Mouse (Mus musculus) embryonic facial prominence, embryonic 10.5 days (tissue): Measurements from ENCODE around the gene Zfp740. TPM values are rescaled to one million over a fixed set of nuclear protein-coding genes. Genes with fewer than 3 reads are reported as not detected.
A peak's percentile ranks its signal among the peaks of the same experiment; 100 is the strongest.

Experiments
- DNase-seq: peaks from one replicate; pipeline ENCODE4 v3.0.0-alpha.2; 2017; ENCODE audit warnings: low spot score
- H3K27ac ChIP-seq: fragments of 300-500 bp; sonication (generic); replicated peaks from 2 replicates; pipeline ENCODE4 v1.5.1; 2016; ENCODE audit warnings: mild to moderate bottlenecking
- H3K27me3 ChIP-seq: fragments of 300-500 bp; sonication (generic); replicated peaks from 2 replicates; pipeline ENCODE4 v1.6.1; 2016; ENCODE audit warnings: low read depth, mild to moderate bottlenecking; ENCODE audit not compliant: poor library complexity, severe bottlenecking
- H3K36me3 ChIP-seq: fragments of 300-500 bp; sonication (generic); replicated peaks from 2 replicates; pipeline ENCODE4 v1.6.1; 2016; ENCODE audit warnings: mild to moderate bottlenecking, moderate library complexity
- H3K4me1 ChIP-seq: fragments of 300-500 bp; sonication (generic); 2 replicates; pipeline ENCODE4 v1.6.1; 2016
- H3K4me3 ChIP-seq: fragments of 300-500 bp; sonication (generic); 2 replicates; pipeline ENCODE4 v1.5.1; 2016; ENCODE audit warnings: mild to moderate bottlenecking, moderate library complexity
- H3K9me3 ChIP-seq: fragments of 300-500 bp; sonication (generic); 2 replicates; pipeline ENCODE4 v1.6.1; 2016; ENCODE audit warnings: mild to moderate bottlenecking
- WGBS: fragments of 180-500 bp; shearing (Covaris S2); methylation state at CpG from one replicate; pipeline ENCODE4 v1.1.7; 2016; 5-methylcytosine and 5-hydroxymethylcytosine counted together
- polyA plus RNA-seq: library from polyadenylated mRNA; unstranded; fragments of >200 nt; fragmentation: Nextera tagmentation; extraction: Ambion mirVana; gene quantifications from 2 replicates; pipeline ENCODE4 v1.2.1, GENCODE M21; 2016

Zfp740 gene
- polyA plus RNA-seq, 1 experiment from 2014 or later: 79.3 TPM

GRCm38 (mm10) chr15:102177417-102177816, 25.6 kb upstream of the Zfp740 start:
- no peaks in the 10 kb centered on the region for H3K27me3 ChIP-seq
- no peak overlapping the region for H3K27ac ChIP-seq
- peaks cover 43% of the 10 kb centered on the region for H3K36me3 ChIP-seq
- DNase-seq: no peak
- no peak overlapping the region for H3K4me3 ChIP-seq
- 84% methylated on average over 8 of the region's 8 CpGs for WGBS
- H3K9me3 ChIP-seq: no peaks in the 10 kb centered on the region
- peaks cover 4% of the 10 kb centered on the region; the same call in 1 of the 2 replicates for H3K4me1 ChIP-seq

- Histone ChIP-seq H3K36me3 (peaks cover 47% of the 10 kb centered on the region), H3K4me1 (peaks cover 7% of the 10 kb centered on the region), H3K27me3 (no peaks in the 10 kb centered on the region), H3K9me3 (no peaks in the 10 kb centered on the region), H3K4me3 (no peak overlapping the region), H3K27ac (peak overlapping the region; percentile 40; the same call in 1 of the 2 replicates)
- 15% methylated on average over 6 of the region's 6 CpGs for WGBS
- peak; percentile 74 for DNase-seq
Measured at GRCm38 (mm10) chr15:102178279-102178678, 24.8 kb upstream of the Zfp740 start.

GRCm38 (mm10) chr15:102179106-102179505, 23.9 kb upstream of the Zfp740 start:
- Histone ChIP-seq H3K36me3 (peaks cover 55% of the 10 kb centered on the region), H3K27ac (peak overlapping the region; percentile 40; the same call in 1 of the 2 replicates), H3K4me3 (no peak overlapping the region), H3K4me1 (peaks cover 9% of the 10 kb centered on the region), H3K9me3 (no peaks in the 10 kb centered on the region), H3K27me3 (no peaks in the 10 kb centered on the region)
- WGBS: 79% methylated on average over 9 of the region's 9 CpGs
- no peak for DNase-seq

DNA sequence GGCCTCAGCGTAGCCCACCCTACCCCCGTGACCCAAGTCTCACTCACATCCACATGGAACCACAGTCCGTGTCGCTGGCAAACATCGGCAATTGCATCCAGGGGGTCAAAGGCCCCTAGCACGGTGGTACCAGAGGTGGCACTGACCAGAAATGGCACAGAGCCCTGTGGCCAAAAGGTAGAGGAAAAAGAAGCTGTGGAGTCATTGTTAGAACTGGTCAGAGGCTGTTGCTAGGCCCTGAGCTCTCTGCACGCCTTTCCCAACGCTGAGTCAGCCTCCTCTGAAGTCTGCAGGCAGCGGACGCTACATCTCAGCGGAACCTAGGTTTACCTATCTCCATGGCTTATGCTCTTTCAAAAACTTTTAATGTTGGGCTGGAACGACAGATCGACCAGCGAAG, 23.1 kb upstream of the Zfp740 start:
- Histone ChIP-seq H3K4me1 (peaks cover 9% of the 10 kb centered on the region), H3K9me3 (no peaks in the 10 kb centered on the region), H3K4me3 (no peak overlapping the region), H3K27ac (no peak overlapping the region), H3K36me3 (peaks cover 61% of the 10 kb centered on the region), H3K27me3 (no peaks in the 10 kb centered on the region)
- 91% methylated on average over 14 of the region's 14 CpGs for WGBS
- DNase-seq: no peak

DNA sequence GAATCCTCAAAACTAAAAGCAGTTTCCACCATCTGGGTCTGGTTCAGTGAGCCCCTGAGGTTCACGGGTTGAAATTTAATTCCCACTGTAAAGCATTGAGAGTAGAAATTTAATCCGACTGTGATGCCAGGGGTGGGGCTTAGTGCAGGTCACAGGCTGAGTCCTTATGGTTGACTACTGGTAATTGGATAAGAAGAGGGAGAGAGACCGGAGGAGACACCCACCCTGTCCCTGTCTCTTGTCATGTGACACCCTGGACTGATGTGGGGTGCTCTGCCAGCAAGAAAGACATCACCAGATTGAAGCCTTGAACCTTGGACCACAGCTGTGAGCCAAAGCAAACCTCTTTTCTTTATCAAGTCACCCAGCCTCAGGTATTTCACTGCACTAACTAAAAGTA, 20.0 kb upstream of the Zfp740 start:
- Histone ChIP-seq H3K9me3 (no peaks in the 10 kb centered on the region), H3K4me3 (no peak overlapping the region), H3K36me3 (peaks cover 72% of the 10 kb centered on the region), H3K27ac (no peak overlapping the region), H3K27me3 (no peaks in the 10 kb centered on the region), H3K4me1 (peaks cover 22% of the 10 kb centered on the region)
- 67% methylated on average over 3 of the region's 3 CpGs for WGBS
- no peak for DNase-seq

DNA sequence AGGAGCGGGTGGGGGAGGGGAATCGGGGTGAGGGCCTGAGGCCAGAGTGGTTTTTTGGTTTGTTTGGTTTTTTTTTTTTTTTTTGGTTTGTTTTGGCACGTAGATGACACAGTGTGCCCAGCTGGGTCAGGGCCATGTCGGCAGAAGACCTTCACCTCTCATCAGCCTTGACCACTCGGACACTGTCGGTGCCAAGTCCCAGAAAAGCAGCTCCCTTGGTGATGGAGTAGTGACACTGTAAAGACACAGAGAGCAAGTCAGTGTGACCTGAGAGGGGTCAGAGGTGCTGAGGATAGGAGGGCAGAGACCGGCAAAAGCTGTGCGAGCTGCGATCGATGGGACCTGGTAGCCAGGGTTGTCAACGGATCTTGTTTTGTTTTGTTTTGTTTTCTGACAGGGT, 16.8 kb upstream of the Zfp740 start:
- 76% methylated on average over 11 of the region's 11 CpGs for WGBS
- DNase-seq: no peak
- no peaks in the 10 kb centered on the region for H3K9me3 ChIP-seq
- peaks cover 59% of the 10 kb centered on the region for H3K36me3 ChIP-seq
- H3K4me3 ChIP-seq: no peak overlapping the region
- no peak overlapping the region for H3K27ac ChIP-seq
- H3K4me1 ChIP-seq: peaks cover 24% of the 10 kb centered on the region
- H3K27me3 ChIP-seq: no peaks in the 10 kb centered on the region

GRCm38 (mm10) chr15:102188096-102188495, 15.0 kb upstream of the Zfp740 start:
- Histone ChIP-seq H3K36me3 (peaks cover 55% of the 10 kb centered on the region), H3K27ac (peak overlapping the region; percentile 59), H3K9me3 (no peaks in the 10 kb centered on the region), H3K27me3 (no peaks in the 10 kb centered on the region), H3K4me1 (peaks cover 41% of the 10 kb centered on the region), H3K4me3 (no peak overlapping the region)
- 88% methylated on average over 10 of the region's 10 CpGs for WGBS
- no peak for DNase-seq

- Histone ChIP-seq H3K27me3 (no peaks in the 10 kb centered on the region), H3K4me1 (peaks cover 37% of the 10 kb centered on the region), H3K9me3 (no peaks in the 10 kb centered on the region), H3K36me3 (peaks cover 47% of the 10 kb centered on the region), H3K27ac (0 out of 2 replicates have a peak overlapping the region, but pooled peaks have one; percentile 59), H3K4me3 (no peak overlapping the region)
- 71% methylated on average over 6 of the region's 6 CpGs for WGBS
- no peak for DNase-seq
Measured at GRCm38 (mm10) chr15:102188883-102189282, 14.2 kb upstream of the Zfp740 start.

DNA sequence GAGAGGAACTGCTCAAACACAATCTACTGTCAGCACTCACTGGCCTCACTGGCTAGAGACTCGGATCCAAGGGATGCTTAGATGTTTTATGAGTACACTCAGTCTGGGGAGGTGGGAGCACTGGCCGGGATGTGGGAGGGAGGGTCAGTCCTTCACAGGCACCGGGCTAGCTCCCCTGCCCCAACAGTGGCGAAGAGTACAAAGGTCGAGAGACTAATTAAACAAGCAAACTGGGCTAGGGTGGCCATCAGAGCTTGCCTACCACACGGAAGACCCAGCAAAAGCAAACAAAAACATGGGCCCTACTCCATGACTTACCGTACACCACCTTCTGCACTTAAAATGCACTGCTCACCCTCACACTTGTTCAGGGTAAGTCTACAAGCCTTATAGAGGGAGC, 11.3 kb upstream of the Zfp740 start:
- 70% methylated on average over 7 of the region's 7 CpGs for WGBS
- peaks cover 23% of the 10 kb centered on the region for H3K36me3 ChIP-seq
- no peak overlapping the region for H3K27ac ChIP-seq
- peaks cover 31% of the 10 kb centered on the region for H3K4me1 ChIP-seq
- no peak overlapping the region for H3K4me3 ChIP-seq
- no peak for DNase-seq
- no peaks in the 10 kb centered on the region for H3K9me3 ChIP-seq
- no peaks in the 10 kb centered on the region for H3K27me3 ChIP-seq

DNA sequence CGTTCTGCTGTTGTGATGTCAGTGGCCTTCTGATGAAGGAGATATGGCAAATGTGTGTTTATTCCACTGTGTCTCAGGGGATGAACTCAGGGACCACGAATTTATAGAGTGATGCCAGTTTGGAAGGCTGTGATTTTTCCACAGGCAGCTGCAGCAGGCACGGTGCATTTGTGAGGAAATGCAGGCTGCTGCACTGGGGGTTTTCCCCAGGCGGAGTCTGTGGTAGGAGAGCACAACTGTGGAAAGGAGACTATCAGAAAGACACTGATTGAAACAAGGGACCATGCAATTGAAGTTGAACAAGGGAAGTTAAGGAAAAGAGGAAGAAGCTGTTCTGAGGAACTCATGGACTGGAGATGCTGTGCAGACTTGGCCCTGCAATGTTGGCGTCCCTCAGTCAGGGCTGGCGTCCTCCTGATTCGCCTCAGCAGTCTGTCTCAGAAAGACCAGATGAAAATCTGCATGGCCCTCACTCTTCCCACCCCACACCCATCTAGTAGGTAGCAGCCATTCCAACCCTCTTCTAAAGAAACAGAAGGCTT, 10.7 kb upstream of the Zfp740 start:
- Histone ChIP-seq H3K9me3 (no peaks in the 10 kb centered on the region), H3K27me3 (no peaks in the 10 kb centered on the region), H3K4me1 (peaks cover 27% of the 10 kb centered on the region), H3K36me3 (peaks cover 18% of the 10 kb centered on the region), H3K27ac (no peak overlapping the region), H3K4me3 (no peak overlapping the region)
- DNase-seq: no peak
- 79% methylated on average over 7 of the region's 7 CpGs for WGBS

DNA sequence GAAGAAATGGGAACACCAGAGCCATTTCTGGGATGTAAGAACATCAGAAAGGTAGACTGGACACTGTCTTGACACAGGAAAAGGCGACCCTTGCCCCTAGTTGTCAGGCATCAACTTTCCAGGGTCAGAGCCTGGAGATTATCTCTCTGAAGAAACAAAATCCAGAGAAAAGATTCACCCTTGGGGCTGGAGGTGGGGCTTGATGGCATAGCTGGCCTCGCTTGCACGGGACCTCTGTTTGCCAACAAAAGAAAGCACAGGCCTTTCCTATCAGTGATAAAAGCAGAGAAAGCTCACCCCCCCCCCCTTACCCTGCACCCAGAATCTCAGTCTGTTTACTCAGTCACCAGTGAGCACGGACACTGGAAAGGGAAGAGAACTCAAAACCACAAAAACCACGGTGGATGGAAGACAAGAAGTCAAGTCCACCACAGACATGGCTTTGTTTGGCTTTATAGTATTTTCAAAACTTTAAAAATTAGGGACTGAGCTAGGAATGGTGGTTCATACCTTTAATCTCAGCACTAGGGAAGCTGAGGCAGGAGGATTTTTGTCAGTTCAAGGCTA, 10.1 kb upstream of the Zfp740 start:
- Histone ChIP-seq H3K9me3 (no peaks in the 10 kb centered on the region), H3K27me3 (no peaks in the 10 kb centered on the region), H3K27ac (no peak overlapping the region), H3K36me3 (peaks cover 12% of the 10 kb centered on the region), H3K4me1 (peaks cover 25% of the 10 kb centered on the region), H3K4me3 (no peak overlapping the region)
- 47% methylated on average over 5 of the region's 5 CpGs for WGBS
- DNase-seq: no peak

- no peak for DNase-seq
- H3K27ac ChIP-seq: no peak overlapping the region
- peaks cover 19% of the 10 kb centered on the region for H3K4me1 ChIP-seq
- no peaks in the 10 kb centered on the region for H3K27me3 ChIP-seq
- no peak overlapping the region for H3K4me3 ChIP-seq
- WGBS: 87% methylated on average over 4 of the region's 4 CpGs
- no peaks in the 10 kb centered on the region for H3K9me3 ChIP-seq
- 0 out of 2 replicates have a peak, but pooled peaks cover 6% of the 10 kb centered on the region for H3K36me3 ChIP-seq
Measured at GRCm38 (mm10) chr15:102193652-102194051, 9.4 kb upstream of the Zfp740 start.

DNA sequence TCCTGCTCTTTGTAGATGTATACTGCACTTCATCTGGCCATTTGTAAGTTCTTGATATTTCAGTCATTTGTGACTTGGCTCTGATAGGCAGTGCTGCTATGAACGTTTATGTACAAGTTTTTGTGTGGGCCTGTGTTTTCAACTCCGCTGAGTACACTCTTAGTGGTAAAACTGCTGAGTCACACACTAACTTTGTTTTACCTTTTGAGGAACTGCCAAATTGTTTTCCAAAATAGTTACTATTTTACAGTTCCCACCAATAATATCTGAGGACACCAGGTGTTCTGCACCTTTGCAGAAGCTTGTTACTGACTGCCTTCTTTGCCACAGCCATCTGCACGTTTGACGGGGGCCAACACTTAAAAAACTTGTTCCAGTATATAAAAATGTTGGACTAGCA, 8.6 kb upstream of the Zfp740 start:
- no peaks in the 10 kb centered on the region for H3K9me3 ChIP-seq
- no peak for DNase-seq
- no peak overlapping the region for H3K4me3 ChIP-seq
- peaks cover 12% of the 10 kb centered on the region; the same call in 1 of the 2 replicates for H3K36me3 ChIP-seq
- no peak overlapping the region for H3K27ac ChIP-seq
- no peaks in the 10 kb centered on the region for H3K27me3 ChIP-seq
- H3K4me1 ChIP-seq: peaks cover 21% of the 10 kb centered on the region
- WGBS: 87% methylated on average over 4 of the region's 4 CpGs
